Mouse (Mus musculus): ENCODE results near the gene Armc7.
A peak's percentile ranks its signal among the peaks of the same experiment; 100 is the strongest.

Armc7 gene

GRCm38 (mm10) chr11:115535401-115536037 is 60.1 kb downstream of the Armc7 start:
- DNase-seq: peak; percentile 40

DNA sequence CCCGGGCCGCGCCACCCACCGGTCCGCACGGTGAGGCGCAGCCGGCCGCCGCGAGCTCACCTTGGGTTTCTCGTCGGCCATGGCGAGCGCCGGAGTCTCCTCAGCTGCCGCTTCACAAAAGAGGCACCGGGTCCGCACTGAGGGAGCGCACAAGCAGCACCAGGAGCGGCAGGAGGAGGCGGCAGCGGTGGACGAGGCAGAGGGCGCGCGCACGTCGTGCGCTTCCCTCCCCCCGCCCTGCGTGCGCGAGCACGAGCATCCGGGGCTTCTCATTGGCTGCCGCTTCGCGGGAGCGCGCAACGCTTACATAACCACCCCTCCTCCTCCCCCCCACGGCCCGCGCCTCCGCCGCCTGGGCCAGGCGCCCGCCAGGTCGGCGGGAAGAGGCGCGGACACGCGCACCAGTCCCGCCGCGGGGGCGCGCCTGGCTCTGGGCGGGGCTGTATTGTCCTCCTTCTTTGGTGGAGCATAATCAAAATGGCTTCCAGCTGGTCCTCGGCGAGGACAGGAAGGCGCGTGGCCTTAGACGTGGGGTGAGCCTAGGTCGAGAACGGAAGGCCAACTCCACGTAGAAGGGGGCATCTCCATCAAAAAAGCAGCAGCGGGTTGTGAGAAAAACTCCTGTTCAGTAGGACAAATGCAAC is 60.7 kb downstream of the Armc7 start, which contains the start of gene Sumo2:
Gene Sumo2, minus strand, starts transcription at position 239 of the 644 bp plus-strand sequence.
- peak; percentile 98 for DNase-seq

GRCm38 (mm10) chr11:115536856-115537568 is 61.5 kb downstream of the Armc7 start:
- DNase-seq: no peak

GRCm38 (mm10) chr11:115538045-115538444 is 62.6 kb downstream of the Armc7 start:
- no peak for DNase-seq

All from kidney, adult 11 months (tissue).